Mouse (Mus musculus): ENCODE data around the gene Suox. TPM values are rescaled to one million over a fixed set of nuclear protein-coding genes. Genes with fewer than 3 reads are reported as not detected.

Gene Suox
- polyA plus RNA-seq, 1 experiment from 2014 or later = 12.3 TPM

DNA sequence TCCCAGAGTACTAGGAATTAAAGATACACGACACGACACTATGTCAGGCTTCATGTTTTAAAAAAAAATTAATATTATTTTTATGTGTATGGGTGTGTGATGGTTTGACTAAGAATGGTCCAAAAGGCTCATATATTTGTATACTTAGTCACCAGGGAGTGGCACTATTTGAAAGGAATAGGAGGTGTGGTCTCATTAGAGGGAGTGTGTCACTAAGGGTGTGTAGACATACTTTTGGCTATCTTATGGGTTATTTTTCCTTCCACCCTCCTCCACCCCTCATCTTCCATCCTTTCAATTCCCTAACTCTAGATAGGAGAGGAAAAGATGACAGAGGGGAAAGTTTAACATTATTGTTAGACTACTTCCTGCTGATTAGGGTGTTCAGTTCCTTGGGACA, 8.1 kb downstream of the Suox start:
- TF ChIP-seq CTCF (IDR thresholded peaks at IDR 0.05) = no peak
- no peak for TF ChIP-seq EP300 (IDR thresholded peaks at IDR 0.05)
- DNase-seq (ENCODE audit: low spot score) = no peak
- WGBS = 92% methylated on average over 2 of the region's 2 CpGs
- Histone ChIP-seq H3K27ac (ENCODE audit: low read length) (no peak overlapping the region), H3K4me3 (ENCODE audit: low read depth, low read length) (no peak overlapping the region), H3K27me3 (replicated peaks; ENCODE audit: insufficient read depth, low read length) (no peaks in the 10 kb centered on the region), H3K9me3 (ENCODE audit: low read length) (no peaks in the 10 kb centered on the region), H3K9ac (replicated peaks; ENCODE audit: low read depth) (no peak overlapping the region), H3K36me3 (ENCODE audit: insufficient read depth, low read length) (no peaks in the 10 kb centered on the region), H3K4me2 (replicated peaks; ENCODE audit: low read depth, low read length) (no peak overlapping the region), H3K4me1 (ENCODE audit: insufficient read depth, low read depth, low read length) (no peaks in the 10 kb centered on the region)
- no peak for ATAC-seq

GRCm38 (mm10) chr10:128665307-128665706, 8.6 kb downstream of the Suox start:
- ATAC-seq = no peak
- TF ChIP-seq CTCF (IDR thresholded peaks at IDR 0.05) (no peak), EP300 (IDR thresholded peaks at IDR 0.05) (no peak)
- Histone ChIP-seq H3K4me3 (ENCODE audit: low read depth, low read length) (no peak overlapping the region), H3K36me3 (ENCODE audit: insufficient read depth, low read length) (no peaks in the 10 kb centered on the region), H3K4me2 (replicated peaks; ENCODE audit: low read depth, low read length) (no peak overlapping the region), H3K27ac (ENCODE audit: low read length) (no peak overlapping the region), H3K9me3 (ENCODE audit: low read length) (no peaks in the 10 kb centered on the region), H3K9ac (replicated peaks; ENCODE audit: low read depth) (no peak overlapping the region), H3K27me3 (replicated peaks; ENCODE audit: insufficient read depth, low read length) (no peaks in the 10 kb centered on the region), H3K4me1 (ENCODE audit: insufficient read depth, low read depth, low read length) (no peaks in the 10 kb centered on the region)
- no peak for DNase-seq (ENCODE audit: low spot score)
- 64% methylated on average over 3 of the region's 3 CpGs for WGBS

DNA sequence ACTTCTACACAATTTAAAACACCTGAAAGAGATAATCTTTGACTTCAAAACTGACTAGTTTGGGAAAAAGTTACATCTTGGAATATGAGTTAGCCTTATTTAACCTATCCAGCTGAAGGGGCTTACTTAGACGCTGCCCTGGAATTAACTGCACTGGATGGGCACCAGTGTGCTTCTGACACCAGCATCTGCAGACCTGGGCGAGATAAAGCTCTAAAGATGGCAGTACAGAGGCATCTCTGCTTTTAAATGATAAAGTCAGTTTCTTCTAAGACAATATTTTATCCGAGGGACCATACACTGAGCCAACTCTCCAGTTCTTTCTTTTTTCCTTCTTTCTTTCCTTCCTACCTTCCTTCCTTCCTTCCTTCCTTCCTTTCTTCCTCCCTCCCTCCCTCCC, 9.1 kb downstream of the Suox start:
- Histone ChIP-seq H3K27me3 (replicated peaks; ENCODE audit: insufficient read depth, low read length) (no peaks in the 10 kb centered on the region), H3K4me3 (ENCODE audit: low read depth, low read length) (no peak overlapping the region), H3K27ac (ENCODE audit: low read length) (no peak overlapping the region), H3K9ac (replicated peaks; ENCODE audit: low read depth) (no peak overlapping the region), H3K9me3 (ENCODE audit: low read length) (no peaks in the 10 kb centered on the region), H3K36me3 (ENCODE audit: insufficient read depth, low read length) (no peaks in the 10 kb centered on the region), H3K4me2 (replicated peaks; ENCODE audit: low read depth, low read length) (no peak overlapping the region), H3K4me1 (ENCODE audit: insufficient read depth, low read depth, low read length) (no peaks in the 10 kb centered on the region)
- WGBS = 61% methylated on average over 3 of the region's 3 CpGs
- DNase-seq (ENCODE audit: low spot score) (no peak), ATAC-seq (no peak)
- TF ChIP-seq EP300 (IDR thresholded peaks at IDR 0.05) (no peak), CTCF (IDR thresholded peaks at IDR 0.05) (no peak)

GRCm38 (mm10) chr10:128663441-128664220, 10.2 kb downstream of the Suox start:
- no peaks in the 10 kb centered on the region for H3K27me3 ChIP-seq (replicated peaks; ENCODE audit: insufficient read depth, low read length)
- H3K36me3 ChIP-seq (ENCODE audit: insufficient read depth, low read length) = no peaks in the 10 kb centered on the region
- H3K27ac ChIP-seq (ENCODE audit: low read length) = no peak overlapping the region
- H3K9me3 ChIP-seq (ENCODE audit: low read length) = no peaks in the 10 kb centered on the region
- ATAC-seq (no peak), DNase-seq (ENCODE audit: low spot score) (no peak)
- TF ChIP-seq EP300 (IDR thresholded peaks at IDR 0.05) = no peak
- no peak for TF ChIP-seq CTCF (IDR thresholded peaks at IDR 0.05)
- WGBS = 46% methylated on average over 5 of the region's 5 CpGs
- H3K4me3 ChIP-seq (ENCODE audit: low read depth, low read length) = no peak overlapping the region
- H3K4me1 ChIP-seq (ENCODE audit: insufficient read depth, low read depth, low read length) = no peaks in the 10 kb centered on the region
- no peak overlapping the region for H3K4me2 ChIP-seq (replicated peaks; ENCODE audit: low read depth, low read length)
- H3K9ac ChIP-seq (replicated peaks; ENCODE audit: low read depth) = no peak overlapping the region

GRCm38 (mm10) chr10:128662465-128662864, 11.4 kb downstream of the Suox start:
- Histone ChIP-seq H3K9ac (replicated peaks; ENCODE audit: low read depth) (no peak overlapping the region), H3K27me3 (replicated peaks; ENCODE audit: insufficient read depth, low read length) (no peaks in the 10 kb centered on the region), H3K36me3 (ENCODE audit: insufficient read depth, low read length) (no peaks in the 10 kb centered on the region), H3K4me3 (ENCODE audit: low read depth, low read length) (no peak overlapping the region), H3K27ac (ENCODE audit: low read length) (no peak overlapping the region), H3K9me3 (ENCODE audit: low read length) (no peaks in the 10 kb centered on the region), H3K4me2 (replicated peaks; ENCODE audit: low read depth, low read length) (no peak overlapping the region), H3K4me1 (ENCODE audit: insufficient read depth, low read depth, low read length) (no peaks in the 10 kb centered on the region)
- no peak for TF ChIP-seq EP300 (IDR thresholded peaks at IDR 0.05)
- no peak for TF ChIP-seq CTCF (IDR thresholded peaks at IDR 0.05)
- no peak for ATAC-seq
- no peak for DNase-seq (ENCODE audit: low spot score)

GRCm38 (mm10) chr10:128659490-128659889, 14.4 kb downstream of the Suox start:
- no peak overlapping the region for H3K4me3 ChIP-seq (ENCODE audit: low read depth, low read length)
- no peak for DNase-seq (ENCODE audit: low spot score)
- TF ChIP-seq CTCF (IDR thresholded peaks at IDR 0.05) = no peak
- no peak for TF ChIP-seq EP300 (IDR thresholded peaks at IDR 0.05)
- H3K4me1 ChIP-seq (ENCODE audit: insufficient read depth, low read depth, low read length) = no peaks in the 10 kb centered on the region
- no peak overlapping the region for H3K27ac ChIP-seq (ENCODE audit: low read length)
- no peaks in the 10 kb centered on the region for H3K27me3 ChIP-seq (replicated peaks; ENCODE audit: insufficient read depth, low read length)
- H3K9me3 ChIP-seq (ENCODE audit: low read length) = no peaks in the 10 kb centered on the region
- H3K4me2 ChIP-seq (replicated peaks; ENCODE audit: low read depth, low read length) = no peak overlapping the region
- 39% methylated on average over 9 of the region's 9 CpGs for WGBS
- no peak for ATAC-seq
- 0 out of 2 replicates have a peak overlapping the region, but pooled peaks have one; percentile 9 for H3K9ac ChIP-seq (replicated peaks; ENCODE audit: low read depth)
- no peaks in the 10 kb centered on the region for H3K36me3 ChIP-seq (ENCODE audit: insufficient read depth, low read length)

All from lung, postnatal 0 days (tissue).